ENCODE assay signal across 8 mouse cellular contexts in the genomic region with DNA sequence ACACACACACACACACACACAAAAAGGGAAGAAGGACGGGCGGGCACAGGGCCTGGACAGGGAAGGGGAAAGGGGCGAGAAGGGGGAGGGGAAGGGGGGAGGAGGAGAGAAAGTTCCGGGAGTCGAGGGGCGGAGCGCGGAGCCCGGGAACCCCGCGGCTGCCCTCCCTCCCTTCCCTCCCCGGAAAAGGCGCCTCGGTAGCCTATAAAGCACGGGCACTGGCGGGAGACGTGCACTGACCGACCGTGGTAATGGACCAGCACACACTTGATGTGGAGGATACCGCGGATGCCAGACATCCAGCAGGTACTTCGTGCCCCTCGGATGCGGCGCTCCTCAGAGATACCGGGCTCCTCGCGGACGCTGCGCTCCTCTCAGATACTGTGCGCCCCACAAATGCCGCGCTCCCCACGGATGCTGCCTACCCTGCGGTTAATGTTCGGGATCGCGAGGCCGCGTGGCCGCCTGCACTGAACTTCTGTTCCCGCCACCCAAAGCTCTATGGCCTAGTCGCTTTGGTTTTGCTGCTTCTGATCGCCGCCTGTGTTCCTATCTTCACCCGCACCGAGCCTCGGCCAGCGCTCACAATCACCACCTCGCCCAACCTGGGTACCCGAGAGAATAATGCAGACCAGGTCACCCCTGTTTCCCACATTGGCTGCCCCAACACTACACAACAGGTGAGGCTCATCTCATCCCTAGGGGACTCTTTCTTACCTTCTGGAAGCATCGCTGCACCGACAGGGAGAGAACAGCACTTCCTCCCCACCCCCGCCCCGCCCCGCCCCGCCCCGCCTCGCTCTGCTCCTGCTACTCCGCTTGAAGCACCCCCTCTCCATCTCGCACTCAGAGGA. TPM values are rescaled to one million over a fixed set of nuclear protein-coding genes. Genes with fewer than 3 reads are reported as not detected.
A peak's percentile ranks its signal among the peaks of the same experiment; 100 is the strongest.
DNase-seq lines count a peak whose midpoint lies in the region; ATAC-seq and TF ChIP-seq lines count a peak whose summit lies in the region.

Gene Tnfsf9 (plus strand): TSS at position 145 of the 854 bp plus-strand sequence.

- H3K4me1 ChIP-seq in cerebellum, adult 2 months (ENCODE audit: control insufficient read depth, insufficient read depth, low read length) = peaks cover 5% of the 10 kb centered on the region; the same call in 1 of the 2 replicates
- peaks cover 13% of the 10 kb centered on the region for H3K4me1 ChIP-seq in intestine, embryonic 16.5 days (ENCODE audit: control insufficient read depth, insufficient read depth, low read length)
- H3K4me1 ChIP-seq in lung, postnatal 0 days (ENCODE audit: insufficient read depth, low read depth, low read length) = no peaks in the 10 kb centered on the region

- no peak for TF ChIP-seq EP300 in lung, postnatal 0 days (IDR thresholded peaks at IDR 0.05)

- H3K9ac ChIP-seq in intestine, embryonic 16.5 days (ENCODE audit: low read depth, low read length) = peak within 1 kb of the TSS; percentile 76
- H3K9ac ChIP-seq in lung, postnatal 0 days (replicated peaks; ENCODE audit: low read depth) = peak within 1 kb of the TSS; percentile 41

- H3K9me3 ChIP-seq in intestine, embryonic 16.5 days (ENCODE audit: control insufficient read depth, low read length) = no peaks in the 10 kb centered on the region
- H3K9me3 ChIP-seq in lung, postnatal 0 days (ENCODE audit: low read length) = no peaks in the 10 kb centered on the region

- peak; percentile 81 for ATAC-seq in intestine, embryonic 16.5 days
- peak; percentile 77 for ATAC-seq in lung, postnatal 0 days

- H3K27me3 ChIP-seq in cerebellum, adult 2 months (ENCODE audit: control insufficient read depth, insufficient read depth, low read length) = no peaks in the 10 kb centered on the region
- no peaks in the 10 kb centered on the region for H3K27me3 ChIP-seq in intestine, embryonic 16.5 days (replicated peaks; ENCODE audit: control insufficient read depth, insufficient read depth, low read length)
- no peaks in the 10 kb centered on the region for H3K27me3 ChIP-seq in lung, postnatal 0 days (replicated peaks; ENCODE audit: insufficient read depth, low read length)

- peak within 1 kb of the TSS; percentile 89 for H3K4me2 ChIP-seq in intestine, embryonic 16.5 days (ENCODE audit: low read depth, low read length)
- H3K4me2 ChIP-seq in lung, postnatal 0 days (replicated peaks; ENCODE audit: low read depth, low read length) = peak within 1 kb of the TSS; percentile 87

- H3K4me3 ChIP-seq in cerebellum, adult 2 months (replicated peaks; ENCODE audit: insufficient read depth, low read depth, low read length) = peak within 1 kb of the TSS; percentile 97
- peak within 1 kb of the TSS; percentile 72 for H3K4me3 ChIP-seq in gastrocnemius, adult 2 months
- H3K4me3 ChIP-seq in intestine, embryonic 16.5 days (ENCODE audit: low read length) = peak within 1 kb of the TSS; percentile 68
- peak within 1 kb of the TSS; percentile 51 for H3K4me3 ChIP-seq in lung, postnatal 0 days (ENCODE audit: low read depth, low read length)

- H3K36me3 ChIP-seq in intestine, embryonic 16.5 days (ENCODE audit: control insufficient read depth, insufficient read depth, low read length) = peaks cover 2% of the 10 kb centered on the region; the same call in 1 of the 2 replicates
- H3K36me3 ChIP-seq in lung, postnatal 0 days (ENCODE audit: insufficient read depth, low read length) = no peaks in the 10 kb centered on the region

- peak; percentile 79 for DNase-seq in 416B (ENCODE audit: low read depth)
- DNase-seq in CD4-positive helper T cell, adult 2 months (ENCODE audit: low read depth, low spot score) = peak; percentile 66
- peak; percentile 58 to 72 for DNase-seq in cerebellum, adult 2 months
- peak; percentile 63 for DNase-seq in gastrocnemius, adult 2 months
- DNase-seq in lung, postnatal 0 days (ENCODE audit: low spot score) = peak; percentile 58
- DNase-seq in retina, postnatal 1 day = peak; percentile 84
- DNase-seq in layer of hippocampus, adult 8-10 months (ENCODE audit: low spot score in 2 of 2) = no peak

- TF ChIP-seq POLR2A in cerebellum, adult 2 months (IDR thresholded peaks at IDR 0.05; ENCODE audit: borderline replicate concordance, insufficient read depth, low read length) = peak; percentile 61; the same call in 1 of the 2 replicates

- H3K27ac ChIP-seq in cerebellum, adult 2 months (ENCODE audit: insufficient read depth, low read length) = peak within 1 kb of the TSS; percentile 52
- peak within 1 kb of the TSS; percentile 72 for H3K27ac ChIP-seq in gastrocnemius, adult 2 months
- H3K27ac ChIP-seq in intestine, embryonic 16.5 days (ENCODE audit: low read length) = peak within 1 kb of the TSS; percentile 33; the same call in 1 of the 2 replicates
- no peak within 1 kb of the TSS for H3K27ac ChIP-seq in lung, postnatal 0 days (ENCODE audit: low read length)

- intact Hi-C loops in gastrocnemius, adult 2 months (cut with DNase I) = no loop called here

- WGBS in cerebellum, adult 2 months = 1% methylated on average over 58 of the region's 61 CpGs
- under 1% methylated on average over 57 of the region's 61 CpGs for whole genome bisulfite sequencing in intestine, embryonic 16.5 days
- WGBS in lung, postnatal 0 days = 0% methylated on average over 43 of the region's 61 CpGs

- TF ChIP-seq CTCF in cerebellum, adult 2 months (IDR thresholded peaks at IDR 0.05; ENCODE audit: borderline replicate concordance, insufficient read depth, low read depth, low read length) = no peak
- TF ChIP-seq CTCF in gastrocnemius, adult 2 months (IDR thresholded peaks at IDR 0.05) = no peak
- no peak for TF ChIP-seq CTCF in lung, postnatal 0 days (IDR thresholded peaks at IDR 0.05)

RNA-seq across cellular contexts. Expression of gene Tnfsf9, which starts in this region (rescaled TPM):
- polyA plus RNA-seq in cerebellum, adult 2 months (2012; rRNA removed) = 5.8 and 7.7 TPM in 2 replicates
- under 1 TPM; 0.47 to 0.61 TPM for total RNA-seq in gastrocnemius, adult 2 months (2021)
- polyA plus RNA-seq in intestine, embryonic 16.5 days (2015; fragmentation: Nextera tagmentation; extraction: Ambion mirVana) = 6.0 and 6.2 TPM in 2 replicates
- polyA plus RNA-seq in lung, postnatal 0 days (2015; fragmentation: Nextera tagmentation; extraction: Ambion mirVana) = 3.0 and 3.4 TPM in 2 replicates
- 1 to 10 TPM in 3 of 4 experiments, under 1 TPM in 1; 0.49 to 1.3 (median 1.1) TPM for total RNA-seq in layer of hippocampus, adult 8-10 months (2022)

Comparison
In these comparisons a context has a peak if more than half of its experiments do, and no peak if none do; other contexts are left out.
1. Peak in DNase-seq, H3K4me3 ChIP-seq and H3K27ac ChIP-seq in gastrocnemius, adult 2 months; RNA of the gene not detected or under 1 TPM.
2. DNase-seq: peak in 416B (single experiment), CD4-positive helper T cell, adult 2 months (single experiment), cerebellum, adult 2 months (2 of 2), lung, postnatal 0 days (single experiment) and retina, postnatal 1 day (single experiment); none in layer of hippocampus, adult 8-10 months (0 of 2).
3. Peak in every context shown above with its lines, with median percentiles within 50 percentile points of each other: H3K4me3 ChIP-seq.